Comparison of ENCODE assay signal across 10 mouse cellular contexts in genomic region chr2:166555508-166555907, GRCm38 (mm10).
DNase-seq lines count a peak whose midpoint lies in the region; ATAC-seq lines count a peak whose summit lies in the region.
"Had no signal": no experiment of that assay in that cellular context is flagged by ENCODE, and none has a peak within 500 bp of the region (broad histone marks: within the 10 kb centered on the region; RNA-seq: fewer than 3 reads in every experiment).

No protein-coding gene starts in this region.

- H3K27me3 ChIP-seq in forebrain, embryonic 14.5 days (replicated peaks; ENCODE audit: control insufficient read depth, insufficient read depth, low read length): no peaks in the 10 kb centered on the region
- H3K27me3 ChIP-seq in forebrain, embryonic 12.5 days: peaks cover 15% of the 10 kb centered on the region
- H3K27me3 ChIP-seq in midbrain, embryonic 10.5 days (ENCODE audit: low read depth, poor library complexity, severe bottlenecking): peaks cover 31% of the 10 kb centered on the region
- no peaks in the 10 kb centered on the region for H3K27me3 ChIP-seq in midbrain, embryonic 16.5 days (ENCODE audit: control insufficient read depth, insufficient read depth, low read depth, low read length)
- H3K27me3 ChIP-seq: heart, embryonic 13.5 days; stomach, embryonic 15.5 days had no signal

- ATAC-seq in forebrain, embryonic 14.5 days: no peak
- ATAC-seq in forebrain, embryonic 12.5 days (ENCODE audit: low FRiP score): no peak
- ATAC-seq in midbrain, embryonic 16.5 days: no peak

- no peaks in the 10 kb centered on the region for H3K36me3 ChIP-seq in forebrain, embryonic 14.5 days (ENCODE audit: control insufficient read depth, insufficient read depth, low read length)
- no peaks in the 10 kb centered on the region for H3K36me3 ChIP-seq in forebrain, embryonic 12.5 days (replicated peaks)
- no peaks in the 10 kb centered on the region for H3K36me3 ChIP-seq in midbrain, embryonic 10.5 days
- H3K36me3 ChIP-seq in midbrain, embryonic 16.5 days (ENCODE audit: control insufficient read depth, insufficient read depth, low read length): no peaks in the 10 kb centered on the region
- H3K36me3 ChIP-seq: heart, embryonic 13.5 days; stomach, embryonic 15.5 days had no signal

- intact Hi-C loops in gastrocnemius, postnatal 14 days (cut with DNase I; ENCODE audit: low total_unique reads): no loop called here

- peak; percentile 57 for DNase-seq in forebrain, embryonic 14.5 days (ENCODE audit: low spot score)
- peak; percentile 50 for DNase-seq in midbrain, embryonic 10.5 days (ENCODE audit: low spot score)
- DNase-seq in T-cell, adult 2 months (ENCODE audit: low spot score): peak; percentile 21
- peak; percentile 29 to 74 for DNase-seq in kidney, postnatal 36 days
- DNase-seq in thymus, postnatal 10 days (ENCODE audit: low spot score in 2 of 2): peak; percentile 28 to 63
- DNase-seq in gastrocnemius, postnatal 14 days: no peak

- peaks cover 24% of the 10 kb centered on the region for H3K4me1 ChIP-seq in forebrain, embryonic 14.5 days (ENCODE audit: control insufficient read depth, insufficient read depth, low read length)
- H3K4me1 ChIP-seq in forebrain, embryonic 12.5 days: peaks cover 53% of the 10 kb centered on the region
- peaks cover 66% of the 10 kb centered on the region for H3K4me1 ChIP-seq in midbrain, embryonic 10.5 days
- peaks cover 29% of the 10 kb centered on the region for H3K4me1 ChIP-seq in midbrain, embryonic 16.5 days (ENCODE audit: control insufficient read depth, insufficient read depth, low read length)

- H3K9ac ChIP-seq in forebrain, embryonic 14.5 days (ENCODE audit: low read length): no peak overlapping the region
- H3K9ac ChIP-seq in forebrain, embryonic 12.5 days: no peak overlapping the region
- no peak overlapping the region for H3K9ac ChIP-seq in midbrain, embryonic 16.5 days (ENCODE audit: low read depth, low read length)
- H3K9ac ChIP-seq: heart, embryonic 13.5 days; stomach, embryonic 15.5 days had no signal

- 56% methylated on average over 2 of the region's 2 CpGs for WGBS in forebrain, embryonic 14.5 days
- WGBS in forebrain, embryonic 12.5 days: 70% methylated on average over 2 of the region's 2 CpGs
- 59% methylated on average over 2 of the region's 2 CpGs for WGBS in midbrain, embryonic 10.5 days
- WGBS in midbrain, embryonic 16.5 days: 62% methylated on average over 2 of the region's 2 CpGs

- H3K4me3 ChIP-seq in forebrain, embryonic 14.5 days (ENCODE audit: low read depth, low read length): no peak overlapping the region
- no peak overlapping the region for H3K4me3 ChIP-seq in forebrain, embryonic 12.5 days (replicated peaks)
- H3K4me3 ChIP-seq in midbrain, embryonic 10.5 days: no peak overlapping the region
- H3K4me3 ChIP-seq in midbrain, embryonic 16.5 days (ENCODE audit: low read depth, low read length): no peak overlapping the region
- H3K4me3 ChIP-seq: heart, embryonic 13.5 days; stomach, embryonic 15.5 days had no signal

- no peak overlapping the region for H3K27ac ChIP-seq in forebrain, embryonic 14.5 days (ENCODE audit: low read depth, low read length)
- H3K27ac ChIP-seq in forebrain, embryonic 12.5 days: no peak overlapping the region
- no peak overlapping the region for H3K27ac ChIP-seq in midbrain, embryonic 10.5 days (replicated peaks)
- no peak overlapping the region for H3K27ac ChIP-seq in midbrain, embryonic 16.5 days (ENCODE audit: low read length)
- H3K27ac ChIP-seq: heart, embryonic 13.5 days; stomach, embryonic 15.5 days had no signal

- no peaks in the 10 kb centered on the region for H3K9me3 ChIP-seq in forebrain, embryonic 14.5 days (replicated peaks; ENCODE audit: control insufficient read depth, low read length)
- no peaks in the 10 kb centered on the region for H3K9me3 ChIP-seq in forebrain, embryonic 12.5 days
- H3K9me3 ChIP-seq in midbrain, embryonic 10.5 days (replicated peaks): no peaks in the 10 kb centered on the region
- no peaks in the 10 kb centered on the region for H3K9me3 ChIP-seq in midbrain, embryonic 16.5 days (replicated peaks; ENCODE audit: control insufficient read depth, low read length, poor library complexity, severe bottlenecking)
- H3K9me3 ChIP-seq: heart, embryonic 13.5 days; stomach, embryonic 15.5 days had no signal

- no peak overlapping the region for H3K4me2 ChIP-seq in forebrain, embryonic 14.5 days (ENCODE audit: low read length)
- H3K4me2 ChIP-seq in forebrain, embryonic 12.5 days: no peak overlapping the region
- no peak overlapping the region for H3K4me2 ChIP-seq in midbrain, embryonic 16.5 days (ENCODE audit: low read length)
- H3K4me2 ChIP-seq: heart, embryonic 13.5 days; stomach, embryonic 15.5 days had no signal
